Mouse (Mus musculus) large intestine, adult 2 months (tissue): Measurements from ENCODE around the gene Akna. TPM values are rescaled to one million over a fixed set of nuclear protein-coding genes. Genes with fewer than 3 reads are reported as not detected.
"Not testable (repeated sequence)": the region's sequence is repeated elsewhere in the genome, so short reads cannot be mapped to it uniquely, and the experiment has no call there.

Experiments used
- DNase-seq: peaks from one replicate; pipeline ENCODE4 v3.0.0-alpha.2; 2012; ENCODE audit warnings: low read depth, low spot score
- WGBS: fragments of 180-500 bp; shearing (Covaris S2); methylation state at CpG from one replicate; pipeline ENCODE4 v1.1.7; 2018; 5-methylcytosine and 5-hydroxymethylcytosine counted together
- polyA plus RNA-seq: library from polyadenylated mRNA; depleted of rRNA; stranded (reverse); fragments of >200 nt; gene quantifications from 2 replicates; pipeline ENCODE4 v1.2.3, GENCODE M21; 2012; rRNA removed

Gene Akna
- polyA plus RNA-seq, 1 experiment = 7.6 TPM

- DNase-seq = no peak
These were observed 57.9 kb downstream of the Akna start for GRCm38 (mm10) chr4:63345261-63345660.

DNA sequence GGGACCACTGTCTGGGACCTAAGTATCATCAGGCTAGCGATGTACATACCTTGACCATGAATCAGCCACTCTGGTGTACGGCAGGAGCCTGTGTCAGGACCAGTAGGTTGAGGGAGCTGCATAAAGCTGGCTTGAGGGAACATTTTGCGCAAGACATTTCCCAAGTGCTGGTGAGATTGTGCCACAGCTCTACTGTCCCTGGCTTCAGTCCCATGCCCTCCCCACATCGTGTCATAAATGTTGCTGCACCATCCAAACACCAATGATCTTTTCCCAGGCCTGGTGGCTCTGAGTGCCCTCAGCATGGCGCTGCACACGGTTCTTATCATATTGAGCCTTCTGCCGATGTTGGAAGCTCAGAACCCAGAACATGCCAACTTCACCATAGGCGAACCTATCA, 58.9 kb downstream of the Akna start, which contains the start of gene Orm1:
Gene Orm1 (plus strand): TSS at position 266 of the 400 bp plus-strand sequence.
- no peak for DNase-seq
- 67% methylated on average over 8 of the region's 8 CpGs for WGBS

- DNase-seq = no peak
- WGBS = 71% methylated on average over 3 of the region's 3 CpGs
These were observed 59.5 kb downstream of the Akna start for GRCm38 (mm10) chr4:63343608-63344007.

DNA sequence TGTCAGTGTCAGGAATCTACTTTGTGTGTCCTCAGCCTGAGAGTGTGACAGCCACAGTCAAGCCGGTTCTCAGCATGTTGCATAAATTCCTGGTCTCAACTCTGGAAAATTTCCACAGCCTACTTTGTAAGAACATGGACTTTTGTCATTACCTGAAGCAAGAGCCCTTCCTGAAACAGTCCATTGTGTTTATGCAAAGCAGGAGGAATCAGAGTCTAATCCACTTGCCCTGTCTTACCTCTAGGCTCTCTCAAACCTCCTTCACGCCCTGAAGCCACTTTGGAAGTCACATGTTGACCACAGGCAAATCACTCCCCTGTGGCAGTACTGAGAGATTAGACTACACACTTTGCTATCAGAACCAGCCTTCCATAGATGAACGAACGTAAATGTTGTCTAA, 60.7 kb downstream of the Akna start:
- no peak for DNase-seq
- WGBS = 50% methylated on average over 4 of the region's 4 CpGs

DNA sequence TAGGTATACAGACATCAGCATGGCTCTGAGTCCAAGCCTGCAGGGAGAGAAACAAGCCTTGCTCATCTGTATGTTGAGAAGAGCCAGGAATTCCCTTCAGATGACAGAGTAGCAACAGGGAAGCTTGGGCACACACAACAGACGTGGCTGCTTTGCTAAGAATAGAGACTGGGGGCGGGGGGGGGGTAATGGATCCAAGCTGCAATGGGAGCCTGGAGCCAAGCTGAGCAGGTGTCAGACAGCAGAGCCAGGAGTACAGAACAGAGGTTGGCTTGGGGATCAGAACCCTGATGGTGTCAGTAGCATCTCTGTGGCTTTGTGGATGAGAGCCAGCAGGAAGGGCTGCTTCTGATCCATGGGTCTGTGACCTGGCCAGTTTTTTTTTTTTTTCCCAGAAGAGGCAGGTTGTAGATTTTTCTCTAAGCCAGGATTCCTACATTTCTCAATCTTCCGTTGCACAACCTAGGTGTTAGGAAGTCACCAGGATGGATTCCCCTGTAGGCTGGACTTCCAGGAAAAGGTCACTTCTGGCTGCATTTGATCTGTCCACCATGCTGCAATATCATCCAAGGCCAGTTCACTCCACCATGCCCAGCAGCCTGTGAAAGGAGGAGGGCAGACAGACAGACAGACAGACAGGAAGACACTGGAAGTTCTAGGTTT, 64.6 kb downstream of the Akna start:
- DNase-seq = no peak
- WGBS = 55% methylated on average over 3 of the region's 3 CpGs

GRCm38 (mm10) chr4:63333403-63333802, 69.8 kb downstream of the Akna start:
- no peak for DNase-seq
- WGBS = 93% methylated on average over 4 of the region's 4 CpGs

- WGBS = 62% methylated on average over 8 of the region's 8 CpGs
These were observed 79.8 kb downstream of the Akna start for GRCm38 (mm10) chr4:63323275-63323815.

GRCm38 (mm10) chr4:63319566-63319965, 83.6 kb downstream of the Akna start:
- 28% methylated on average over 3 of the region's 3 CpGs for WGBS
- not testable (repeated sequence) for DNase-seq

More at GRCm38 (mm10) chr4:63323275-63323815, 79.8 kb downstream of the Akna start:
- DNase-seq = no peak

Other genes with a start within 250 kb of the Akna start
- 0.26 and 0.73 TPM in 2 replicates for gene Ambp, start 248.6 kb downstream of the Akna start, polyA plus RNA-seq
- 4.8 and 6.3 TPM in 2 replicates for gene Kif12, start 231.2 kb downstream of the Akna start, polyA plus RNA-seq
- gene Col27a1, start 189.3 kb downstream of the Akna start, polyA plus RNA-seq = 5.5 and 6.0 TPM in 2 replicates
- gene Orm1, start 58.8 kb downstream of the Akna start, polyA plus RNA-seq = 3.2 and 4.3 TPM in 2 replicates
- gene Orm3, start 47.2 kb downstream of the Akna start, polyA plus RNA-seq = 0.11 TPM in 1 of 2 replicates, not detected in the other
- gene Orm2, start 40.9 kb downstream of the Akna start, polyA plus RNA-seq = 0.15 and 0.21 TPM in 2 replicates
- gene Whrn, start 92.6 kb upstream of the Akna start, polyA plus RNA-seq = 11.0 and 14.1 TPM in 2 replicates
- 37.2 and 39.9 TPM in 2 replicates for gene Atp6v1g1, start 141.4 kb upstream of the Akna start, polyA plus RNA-seq
- gene Tmem268, start 155.4 kb upstream of the Akna start, polyA plus RNA-seq = 12.7 and 14.8 TPM in 2 replicates
- not detected in 2 replicates for gene Gm11213, start 201.9 kb upstream of the Akna start, polyA plus RNA-seq
- gene Tex48, start 219.1 kb upstream of the Akna start, polyA plus RNA-seq = not detected in 2 replicates